Mouse (Mus musculus) kidney, postnatal 0 days (tissue): Measurements from ENCODE around the gene Ankrd28. TPM values are rescaled to one million over a fixed set of nuclear protein-coding genes. Genes with fewer than 3 reads are reported as not detected.

Experiments used
- ATAC-seq: fragments of 200-750 bp; cut with Nextera tagmentation; replicated peaks from 2 replicates; pipeline ENCODE4 v1.8.0; 2017; ENCODE audit warnings: low read depth, moderate number of reproducible peaks, moderate TSS enrichment, moderate library complexity; ENCODE audit not compliant: low FRiP score
- DNase-seq: peaks from one replicate; pipeline ENCODE4 v3.0.0-alpha.2; 2016; ENCODE audit warnings: low spot score
- H3K27ac ChIP-seq: fragments of 300-500 bp; sonication (generic); 2 replicates; pipeline ENCODE4 v1.5.1; 2014; ENCODE audit warnings: mild to moderate bottlenecking
- H3K27me3 ChIP-seq: fragments of 300-500 bp; sonication (generic); 2 replicates; pipeline ENCODE4 v1.6.1; 2014; ENCODE audit warnings: low read length, mixed read lengths; ENCODE audit not compliant: insufficient read depth
- H3K36me3 ChIP-seq: fragments of 300-500 bp; sonication (generic); 2 replicates; pipeline ENCODE4 v1.6.1; 2014; ENCODE audit warnings: low read length, mixed read lengths; ENCODE audit not compliant: insufficient read depth
- H3K4me1 ChIP-seq: fragments of 300-500 bp; sonication (generic); replicated peaks from 2 replicates; pipeline ENCODE4 v1.6.1; 2014; ENCODE audit warnings: antibody characterized with exemption, low read length, mixed read lengths; ENCODE audit not compliant: insufficient read depth
- H3K4me2 ChIP-seq: fragments of 300-500 bp; sonication (generic); 2 replicates; pipeline ENCODE4 v1.6.1; 2014; ENCODE audit warnings: mild to moderate bottlenecking, low read length, moderate library complexity, mixed read lengths
- H3K4me3 ChIP-seq: fragments of 300-500 bp; sonication (generic); replicated peaks from 2 replicates; pipeline ENCODE4 v1.5.1; 2014; ENCODE audit warnings: low read depth, low read length
- H3K9ac ChIP-seq: fragments of 300-500 bp; sonication (generic); 2 replicates; pipeline ENCODE4 v1.6.1; 2014; ENCODE audit warnings: low read depth, low read length
- H3K9me3 ChIP-seq: fragments of 300-500 bp; sonication (generic); replicated peaks from 2 replicates; pipeline ENCODE4 v1.6.1; 2016; ENCODE audit warnings: low read length, inconsistent platforms, mixed read lengths
- CTCF ChIP-seq: IDR thresholded peaks from 2 replicates; pipeline ENCODE4 v1.5.1; 2016; ENCODE audit warnings: antibody characterized with exemption, low read depth, mild to moderate bottlenecking, moderate library complexity
- WGBS: fragments of 180-500 bp; shearing (Covaris S2); extraction: QIAGEN DNeasy Blood & Tissue Kit; methylation state at CpG from one replicate; pipeline ENCODE4 v1.1.7; 2014; 5-methylcytosine and 5-hydroxymethylcytosine counted together
- polyA plus RNA-seq: library from polyadenylated mRNA; unstranded; fragments of >200 nt; fragmentation: Nextera tagmentation; extraction: Ambion mirVana; gene quantifications from 2 replicates; pipeline ENCODE4 v1.2.1, GENCODE M21; 2015

Gene Ankrd28
- polyA plus RNA-seq, 1 experiment from 2014 or later, result 6.8 TPM

- ATAC-seq (no peak), DNase-seq (no peak)
- Histone ChIP-seq H3K9ac (no peak overlapping the region), H3K4me2 (no peak overlapping the region), H3K27ac (no peak overlapping the region), H3K4me1 (no peaks in the 10 kb centered on the region), H3K9me3 (no peaks in the 10 kb centered on the region), H3K4me3 (no peak overlapping the region), H3K27me3 (no peaks in the 10 kb centered on the region), H3K36me3 (peaks cover 16% of the 10 kb centered on the region)
- TF ChIP-seq CTCF, result no peak
- whole genome bisulfite sequencing, result 87% methylated on average over 3 of the region's 3 CpGs
Observed at GRCm38 (mm10) chr14:31742523-31742922, 87.9 kb downstream of the Ankrd28 start.

- no peaks in the 10 kb centered on the region for H3K9me3 ChIP-seq
- H3K9ac ChIP-seq, result no peak overlapping the region
- 90% methylated on average over 2 of the region's 2 CpGs for WGBS
- ATAC-seq (no peak), DNase-seq (no peak)
- no peaks in the 10 kb centered on the region for H3K4me1 ChIP-seq
- no peak for TF ChIP-seq CTCF
- no peak overlapping the region for H3K4me3 ChIP-seq
- no peak overlapping the region for H3K27ac ChIP-seq
- no peaks in the 10 kb centered on the region for H3K27me3 ChIP-seq
- H3K4me2 ChIP-seq, result no peak overlapping the region
- peaks cover 9% of the 10 kb centered on the region; the same call in 1 of the 2 replicates for H3K36me3 ChIP-seq
Observed at GRCm38 (mm10) chr14:31734811-31735210, 95.6 kb downstream of the Ankrd28 start.

GRCm38 (mm10) chr14:31727522-31727921 is 102.9 kb downstream of the Ankrd28 start:
- 92% methylated on average over 3 of the region's 3 CpGs for WGBS
- ATAC-seq, result no peak
- Histone ChIP-seq H3K4me2 (no peak overlapping the region), H3K9me3 (no peaks in the 10 kb centered on the region), H3K36me3 (peaks cover 19% of the 10 kb centered on the region; the same call in 1 of the 2 replicates), H3K4me3 (no peak overlapping the region), H3K27ac (no peak overlapping the region), H3K9ac (no peak overlapping the region), H3K4me1 (no peaks in the 10 kb centered on the region), H3K27me3 (no peaks in the 10 kb centered on the region)
- no peak for DNase-seq
- no peak for TF ChIP-seq CTCF

GRCm38 (mm10) chr14:31722746-31723145 is 107.7 kb downstream of the Ankrd28 start:
- Histone ChIP-seq H3K9me3 (no peaks in the 10 kb centered on the region), H3K27ac (no peak overlapping the region), H3K36me3 (peaks cover 39% of the 10 kb centered on the region), H3K9ac (no peak overlapping the region), H3K4me1 (no peaks in the 10 kb centered on the region), H3K4me3 (no peak overlapping the region), H3K4me2 (no peak overlapping the region), H3K27me3 (no peaks in the 10 kb centered on the region)
- no peak for TF ChIP-seq CTCF
- ATAC-seq, result no peak
- no peak for DNase-seq
- WGBS, result 79% methylated on average over 1 of the region's 1 CpGs

GRCm38 (mm10) chr14:31721256-31721655 is 109.2 kb downstream of the Ankrd28 start:
- Histone ChIP-seq H3K9me3 (no peaks in the 10 kb centered on the region), H3K4me3 (no peak overlapping the region), H3K27me3 (no peaks in the 10 kb centered on the region), H3K27ac (no peak overlapping the region), H3K36me3 (peaks cover 42% of the 10 kb centered on the region), H3K9ac (no peak overlapping the region), H3K4me2 (no peak overlapping the region), H3K4me1 (no peaks in the 10 kb centered on the region)
- no peak for ATAC-seq
- DNase-seq, result no peak
- 84% methylated on average over 3 of the region's 3 CpGs for WGBS
- TF ChIP-seq CTCF, result no peak

GRCm38 (mm10) chr14:31718332-31718731 is 112.1 kb downstream of the Ankrd28 start:
- peaks cover 43% of the 10 kb centered on the region for H3K36me3 ChIP-seq
- WGBS, result 91% methylated on average over 2 of the region's 2 CpGs
- ATAC-seq (no peak), DNase-seq (no peak)
- H3K4me1 ChIP-seq, result no peaks in the 10 kb centered on the region
- no peak overlapping the region for H3K27ac ChIP-seq
- TF ChIP-seq CTCF, result no peak
- no peak overlapping the region for H3K9ac ChIP-seq
- H3K9me3 ChIP-seq, result no peaks in the 10 kb centered on the region
- H3K27me3 ChIP-seq, result no peaks in the 10 kb centered on the region
- no peak overlapping the region for H3K4me2 ChIP-seq
- H3K4me3 ChIP-seq, result no peak overlapping the region

- Histone ChIP-seq H3K27ac (no peak overlapping the region), H3K4me3 (no peak overlapping the region), H3K9ac (no peak overlapping the region), H3K27me3 (no peaks in the 10 kb centered on the region), H3K9me3 (no peaks in the 10 kb centered on the region), H3K4me2 (no peak overlapping the region), H3K36me3 (peaks cover 43% of the 10 kb centered on the region), H3K4me1 (no peaks in the 10 kb centered on the region)
- ATAC-seq (no peak), DNase-seq (no peak)
- TF ChIP-seq CTCF, result no peak
- WGBS, result 95% methylated on average over 5 of the region's 5 CpGs
Observed at GRCm38 (mm10) chr14:31717360-31717759, 113.1 kb downstream of the Ankrd28 start.
